Mouse (Mus musculus): ENCODE results near the gene Plekho1.

The Plekho1 gene

GRCm38 (mm10) chr3:95945731-95946240 lies 50.0 kb downstream of the Plekho1 start:
- no peak for DNase-seq (ENCODE audit: low spot score)

- no peak for DNase-seq (ENCODE audit: low spot score)
Observed at GRCm38 (mm10) chr3:95944742-95945141, 51.1 kb downstream of the Plekho1 start.

GRCm38 (mm10) chr3:95943226-95943625 lies 52.6 kb downstream of the Plekho1 start:
- DNase-seq (ENCODE audit: low spot score), result no peak

- no peak for DNase-seq (ENCODE audit: low spot score)
Observed at GRCm38 (mm10) chr3:95942749-95943148, 53.1 kb downstream of the Plekho1 start.

GRCm38 (mm10) chr3:95938835-95939234 lies 57.0 kb downstream of the Plekho1 start:
- DNase-seq (ENCODE audit: low spot score), result no peak

All from ovary, adult 18-20 months (tissue).